Mouse (Mus musculus) limb, embryonic 12.5 days (tissue): ENCODE data around the gene Ift43. TPM values are rescaled to one million over a fixed set of nuclear protein-coding genes. Genes with fewer than 3 reads are reported as not detected.
A peak's percentile ranks its signal among the peaks of the same experiment; 100 is the strongest.

ENCODE experiments used
- ATAC-seq: fragments of 200-750 bp; cut with Nextera tagmentation; 2 replicates; pipeline ENCODE4 v1.8.0; 2017; ENCODE audit warnings: low read depth, moderate TSS enrichment; ENCODE audit not compliant: insufficient number of reproducible peaks, insufficient read depth, low FRiP score, low TSS enrichment
- H3K27ac ChIP-seq: fragments of 300-500 bp; sonication (generic); 2 replicates; pipeline ENCODE4 v1.5.1; 2016; ENCODE audit warnings: mild to moderate bottlenecking, moderate library complexity
- H3K27me3 ChIP-seq: fragments of 300-500 bp; sonication (generic); 2 replicates; pipeline ENCODE4 v1.6.1; 2016; ENCODE audit warnings: mild to moderate bottlenecking, moderate library complexity
- H3K36me3 ChIP-seq: fragments of 300-500 bp; sonication (generic); 2 replicates; pipeline ENCODE4 v1.6.1; 2016; ENCODE audit warnings: mild to moderate bottlenecking, moderate library complexity
- H3K4me1 ChIP-seq: fragments of 300-500 bp; sonication (generic); replicated peaks from 2 replicates; pipeline ENCODE4 v1.6.1; 2016
- H3K4me2 ChIP-seq: fragments of 300-500 bp; sonication (generic); 2 replicates; pipeline ENCODE4 v1.6.1; 2016; ENCODE audit warnings: mild to moderate bottlenecking, moderate library complexity
- H3K4me3 ChIP-seq: fragments of 300-500 bp; sonication (generic); replicated peaks from 2 replicates; pipeline ENCODE4 v1.5.1; 2016; ENCODE audit warnings: mild to moderate bottlenecking
- H3K9ac ChIP-seq: fragments of 300-500 bp; sonication (generic); replicated peaks from 2 replicates; pipeline ENCODE4 v1.6.1; 2016; ENCODE audit warnings: mild to moderate bottlenecking, moderate library complexity
- H3K9me3 ChIP-seq: fragments of 300-500 bp; sonication (generic); 2 replicates; pipeline ENCODE4 v1.6.1; 2016; ENCODE audit warnings: mild to moderate bottlenecking, moderate library complexity
- WGBS: fragments of 180-500 bp; shearing (Covaris S2); methylation state at CpG from one replicate; pipeline ENCODE4 v1.1.7; 2016; 5-methylcytosine and 5-hydroxymethylcytosine counted together
- polyA plus RNA-seq: library from polyadenylated mRNA; unstranded; fragments of >200 nt; fragmentation: Nextera tagmentation; extraction: Ambion mirVana; gene quantifications from 2 replicates; pipeline ENCODE4 v1.2.1, GENCODE M21; 2016

Ift43 gene
- 80.5 and 84.1 TPM in 2 replicates for polyA plus RNA-seq

- no peaks in the 10 kb centered on the region for H3K27me3 ChIP-seq
- peaks cover 15% of the 10 kb centered on the region for H3K4me1 ChIP-seq
- no peak for ATAC-seq
- peaks cover 10% of the 10 kb centered on the region; the same call in 1 of the 2 replicates for H3K36me3 ChIP-seq
- peak within 1 kb of the TSS; percentile 64 for H3K9ac ChIP-seq
- H3K27ac ChIP-seq: peak within 1 kb of the TSS; percentile 53
- H3K4me2 ChIP-seq: peak within 1 kb of the TSS; percentile 73
- peak within 1 kb of the TSS; percentile 70 for H3K4me3 ChIP-seq
- under 1% methylated on average over 35 of the region's 35 CpGs for WGBS
- no peaks in the 10 kb centered on the region for H3K9me3 ChIP-seq
Observed at GRCm38 (mm10) chr12:86082481-86083012, at the start of gene Ift43. TSS of gene Ift43 (plus strand) at chr12:86082541.

- no peak overlapping the region for H3K9ac ChIP-seq
- no peak overlapping the region for H3K27ac ChIP-seq
- H3K4me2 ChIP-seq: no peak overlapping the region
- no peaks in the 10 kb centered on the region for H3K36me3 ChIP-seq
- peaks cover 54% of the 10 kb centered on the region for H3K4me1 ChIP-seq
- H3K4me3 ChIP-seq: no peak overlapping the region
- no peaks in the 10 kb centered on the region for H3K27me3 ChIP-seq
- no peak for ATAC-seq
- H3K9me3 ChIP-seq: no peaks in the 10 kb centered on the region
Observed at GRCm38 (mm10) chr12:86035586-86035985, 46.8 kb upstream of the Ift43 start.

- peak overlapping the region; percentile 40; the same call in 1 of the 2 replicates for H3K9ac ChIP-seq
- H3K36me3 ChIP-seq: no peaks in the 10 kb centered on the region
- no peak for ATAC-seq
- no peaks in the 10 kb centered on the region for H3K9me3 ChIP-seq
- H3K4me1 ChIP-seq: peaks cover 54% of the 10 kb centered on the region
- H3K27ac ChIP-seq: peak overlapping the region; percentile 82
- H3K4me2 ChIP-seq: peak overlapping the region; percentile 25
- WGBS: 21% methylated on average over 9 of the region's 9 CpGs
- no peak overlapping the region for H3K4me3 ChIP-seq
- no peaks in the 10 kb centered on the region for H3K27me3 ChIP-seq
Observed at GRCm38 (mm10) chr12:86036368-86037166, 45.8 kb upstream of the Ift43 start.

- peak overlapping the region; percentile 82 for H3K27ac ChIP-seq
- no peak overlapping the region for H3K9ac ChIP-seq
- H3K9me3 ChIP-seq: no peaks in the 10 kb centered on the region
- peak overlapping the region; percentile 25 for H3K4me2 ChIP-seq
- no peak overlapping the region for H3K4me3 ChIP-seq
- peak; percentile 88 for ATAC-seq
- WGBS: 9% methylated on average over 12 of the region's 12 CpGs
- H3K4me1 ChIP-seq: peaks cover 52% of the 10 kb centered on the region
- peaks cover under 1% of the 10 kb centered on the region; the same call in 1 of the 2 replicates for H3K36me3 ChIP-seq
- H3K27me3 ChIP-seq: no peaks in the 10 kb centered on the region
Observed at GRCm38 (mm10) chr12:86037235-86037921, 45.0 kb upstream of the Ift43 start.

GRCm38 (mm10) chr12:86039078-86039477 lies 43.3 kb upstream of the Ift43 start:
- peaks cover 37% of the 10 kb centered on the region for H3K4me1 ChIP-seq
- H3K27ac ChIP-seq: no peak overlapping the region
- H3K27me3 ChIP-seq: no peaks in the 10 kb centered on the region
- H3K36me3 ChIP-seq: peaks cover 14% of the 10 kb centered on the region
- H3K9ac ChIP-seq: no peak overlapping the region
- no peak overlapping the region for H3K4me2 ChIP-seq
- no peak for ATAC-seq
- H3K4me3 ChIP-seq: no peak overlapping the region
- H3K9me3 ChIP-seq: peaks cover 12% of the 10 kb centered on the region; the same call in 1 of the 2 replicates
- WGBS: 76% methylated on average over 5 of the region's 5 CpGs

GRCm38 (mm10) chr12:86039751-86040150 lies 42.6 kb upstream of the Ift43 start:
- ATAC-seq: no peak
- Histone ChIP-seq H3K27me3 (no peaks in the 10 kb centered on the region), H3K27ac (no peak overlapping the region), H3K4me2 (no peak overlapping the region), H3K36me3 (peaks cover 14% of the 10 kb centered on the region), H3K9me3 (peaks cover 12% of the 10 kb centered on the region; the same call in 1 of the 2 replicates), H3K4me1 (peaks cover 31% of the 10 kb centered on the region), H3K9ac (no peak overlapping the region), H3K4me3 (no peak overlapping the region)
- 85% methylated on average over 6 of the region's 6 CpGs for WGBS

- no peak overlapping the region for H3K4me3 ChIP-seq
- H3K27ac ChIP-seq: no peak overlapping the region
- peaks cover 10% of the 10 kb centered on the region for H3K4me1 ChIP-seq
- H3K27me3 ChIP-seq: no peaks in the 10 kb centered on the region
- peaks cover 12% of the 10 kb centered on the region; the same call in 1 of the 2 replicates for H3K9me3 ChIP-seq
- WGBS: 77% methylated on average over 5 of the region's 5 CpGs
- H3K36me3 ChIP-seq: peaks cover 14% of the 10 kb centered on the region
- ATAC-seq: no peak
- H3K4me2 ChIP-seq: no peak overlapping the region
- H3K9ac ChIP-seq: no peak overlapping the region
Observed at GRCm38 (mm10) chr12:86046141-86046540, 36.2 kb upstream of the Ift43 start.

- H3K4me2 ChIP-seq: no peak overlapping the region
- no peak overlapping the region for H3K9ac ChIP-seq
- WGBS: 99% methylated on average over 2 of the region's 2 CpGs
- H3K27me3 ChIP-seq: no peaks in the 10 kb centered on the region
- no peak overlapping the region for H3K4me3 ChIP-seq
- peaks cover 12% of the 10 kb centered on the region; the same call in 1 of the 2 replicates for H3K9me3 ChIP-seq
- no peak overlapping the region for H3K27ac ChIP-seq
- H3K4me1 ChIP-seq: peaks cover 10% of the 10 kb centered on the region
- H3K36me3 ChIP-seq: peaks cover 14% of the 10 kb centered on the region
- ATAC-seq: no peak
Observed at GRCm38 (mm10) chr12:86046776-86047175, 35.6 kb upstream of the Ift43 start.

GRCm38 (mm10) chr12:86047376-86047775 lies 35.0 kb upstream of the Ift43 start:
- Histone ChIP-seq H3K27ac (no peak overlapping the region), H3K4me1 (peaks cover 10% of the 10 kb centered on the region), H3K9me3 (peaks cover 12% of the 10 kb centered on the region; the same call in 1 of the 2 replicates), H3K36me3 (peaks cover 13% of the 10 kb centered on the region), H3K4me3 (no peak overlapping the region), H3K9ac (no peak overlapping the region), H3K27me3 (no peaks in the 10 kb centered on the region), H3K4me2 (no peak overlapping the region)
- 83% methylated on average over 8 of the region's 8 CpGs for WGBS
- no peak for ATAC-seq

- H3K27ac ChIP-seq: no peak overlapping the region
- H3K9ac ChIP-seq: no peak overlapping the region
- 51% methylated on average over 6 of the region's 6 CpGs for WGBS
- ATAC-seq: no peak
- H3K4me3 ChIP-seq: no peak overlapping the region
- H3K9me3 ChIP-seq: no peaks in the 10 kb centered on the region
- no peaks in the 10 kb centered on the region for H3K36me3 ChIP-seq
- H3K4me2 ChIP-seq: no peak overlapping the region
- H3K4me1 ChIP-seq: peaks cover 10% of the 10 kb centered on the region
- H3K27me3 ChIP-seq: no peaks in the 10 kb centered on the region
Observed at GRCm38 (mm10) chr12:86049813-86050212, 32.5 kb upstream of the Ift43 start.

- Histone ChIP-seq H3K36me3 (peaks cover 13% of the 10 kb centered on the region), H3K4me3 (no peak overlapping the region), H3K9ac (no peak overlapping the region), H3K9me3 (no peaks in the 10 kb centered on the region), H3K27me3 (no peaks in the 10 kb centered on the region), H3K4me1 (peaks cover 10% of the 10 kb centered on the region), H3K4me2 (no peak overlapping the region), H3K27ac (no peak overlapping the region)
- no peak for ATAC-seq
- 90% methylated on average over 5 of the region's 5 CpGs for WGBS
Observed at GRCm38 (mm10) chr12:86051477-86051876, 30.9 kb upstream of the Ift43 start.
